Mouse (Mus musculus): ENCODE measurements around the gene Ccdc155. TPM values are rescaled to one million over a fixed set of nuclear protein-coding genes. Genes with fewer than 3 reads are reported as not detected.

The Ccdc155 gene
- polyA plus RNA-seq (2015; fragmentation: Nextera tagmentation; extraction: Ambion mirVana): 0.78 and 1.1 TPM in 2 replicates

GRCm38 (mm10) chr7:45204380-45205143 is at the start of gene Ccdc155:
Gene Ccdc155 (minus strand): TSS chr7:45204892.
- no peaks in the 10 kb centered on the region for H3K36me3 ChIP-seq
- ATAC-seq (replicated peaks; ENCODE audit: low FRiP score): peak; percentile 96

GRCm38 (mm10) chr7:45253806-45254205 is 49.1 kb upstream of the Ccdc155 start:
- Histone ChIP-seq H3K36me3 (no peaks in the 10 kb centered on the region), H3K9me3 (replicated peaks) (no peaks in the 10 kb centered on the region), H3K27ac (no peak overlapping the region), H3K27me3 (no peaks in the 10 kb centered on the region), H3K4me3 (replicated peaks) (no peak overlapping the region), H3K4me2 (no peak overlapping the region), H3K4me1 (no peaks in the 10 kb centered on the region), H3K9ac (no peak overlapping the region)
- 87% methylated on average over 8 of the region's 8 CpGs for WGBS
- ATAC-seq (replicated peaks; ENCODE audit: low FRiP score): no peak

More at GRCm38 (mm10) chr7:45204380-45205143, at the start of gene Ccdc155:
- H3K27ac ChIP-seq: no peak within 1 kb of the TSS
- WGBS: 8% methylated on average over 44 of the region's 44 CpGs
- peak within 1 kb of the TSS; percentile 25; the same call in 1 of the 2 replicates for H3K9ac ChIP-seq
- peaks cover 4% of the 10 kb centered on the region for H3K27me3 ChIP-seq
- peak within 1 kb of the TSS; percentile 59 for H3K4me2 ChIP-seq
- H3K9me3 ChIP-seq (replicated peaks): no peaks in the 10 kb centered on the region
- peak within 1 kb of the TSS; percentile 46 for H3K4me3 ChIP-seq (replicated peaks)
- H3K4me1 ChIP-seq: peaks cover 4% of the 10 kb centered on the region; the same call in 1 of the 2 replicates

DNA sequence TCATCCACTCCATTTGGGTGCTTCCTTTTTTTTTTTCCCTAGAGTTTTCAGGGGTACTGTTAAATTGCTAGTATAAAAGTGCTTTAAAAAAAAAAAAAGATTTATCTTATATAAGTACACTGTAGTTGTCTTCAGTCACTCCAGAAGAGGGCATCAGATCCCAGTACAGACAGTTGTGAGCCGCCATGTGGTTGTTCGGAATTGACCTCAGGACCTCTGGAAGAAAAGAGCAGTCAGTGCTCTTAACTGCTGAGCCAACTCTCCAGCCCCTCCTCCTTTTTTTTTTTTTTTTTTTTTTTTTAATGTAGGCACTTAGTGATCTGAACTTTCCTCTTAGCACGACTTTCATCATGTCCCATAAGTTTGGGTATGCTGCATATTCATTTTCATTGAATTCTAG is 43.0 kb upstream of the Ccdc155 start:
- Histone ChIP-seq H3K4me2 (no peak overlapping the region), H3K9me3 (replicated peaks) (no peaks in the 10 kb centered on the region), H3K9ac (no peak overlapping the region), H3K36me3 (no peaks in the 10 kb centered on the region), H3K4me1 (no peaks in the 10 kb centered on the region), H3K4me3 (replicated peaks) (no peak overlapping the region), H3K27me3 (peaks cover 3% of the 10 kb centered on the region; the same call in 1 of the 2 replicates), H3K27ac (no peak overlapping the region)
- 51% methylated on average over 3 of the region's 3 CpGs for WGBS
- no peak for ATAC-seq (replicated peaks; ENCODE audit: low FRiP score)

GRCm38 (mm10) chr7:45241389-45241749 is 36.7 kb upstream of the Ccdc155 start:
- Histone ChIP-seq H3K4me2 (peak overlapping the region; percentile 58), H3K9ac (no peak overlapping the region), H3K9me3 (replicated peaks) (no peaks in the 10 kb centered on the region), H3K4me1 (peaks cover 19% of the 10 kb centered on the region), H3K4me3 (replicated peaks) (peak overlapping the region; percentile 32), H3K27ac (0 out of 2 replicates have a peak overlapping the region, but pooled peaks have one; percentile 38), H3K36me3 (no peaks in the 10 kb centered on the region), H3K27me3 (peaks cover 24% of the 10 kb centered on the region)
- 70% methylated on average over 6 of the region's 6 CpGs for WGBS
- no peak for ATAC-seq (replicated peaks; ENCODE audit: low FRiP score)

GRCm38 (mm10) chr7:45240633-45241388 is 36.1 kb upstream of the Ccdc155 start, which contains the start of gene Slc6a16:
Gene Slc6a16 (plus strand): TSS chr7:45241085.
- Histone ChIP-seq H3K9ac (peak within 1 kb of the TSS; percentile 43), H3K27me3 (peaks cover 29% of the 10 kb centered on the region), H3K27ac (0 out of 2 replicates have a peak within 1 kb of the TSS, but pooled peaks have one; percentile 38), H3K4me2 (peak within 1 kb of the TSS; percentile 58), H3K9me3 (replicated peaks) (no peaks in the 10 kb centered on the region), H3K4me1 (peaks cover 22% of the 10 kb centered on the region), H3K36me3 (no peaks in the 10 kb centered on the region), H3K4me3 (replicated peaks) (peak within 1 kb of the TSS; percentile 32)
- peak; percentile 55 for ATAC-seq (replicated peaks; ENCODE audit: low FRiP score)
- 12% methylated on average over 53 of the region's 53 CpGs for WGBS

DNA sequence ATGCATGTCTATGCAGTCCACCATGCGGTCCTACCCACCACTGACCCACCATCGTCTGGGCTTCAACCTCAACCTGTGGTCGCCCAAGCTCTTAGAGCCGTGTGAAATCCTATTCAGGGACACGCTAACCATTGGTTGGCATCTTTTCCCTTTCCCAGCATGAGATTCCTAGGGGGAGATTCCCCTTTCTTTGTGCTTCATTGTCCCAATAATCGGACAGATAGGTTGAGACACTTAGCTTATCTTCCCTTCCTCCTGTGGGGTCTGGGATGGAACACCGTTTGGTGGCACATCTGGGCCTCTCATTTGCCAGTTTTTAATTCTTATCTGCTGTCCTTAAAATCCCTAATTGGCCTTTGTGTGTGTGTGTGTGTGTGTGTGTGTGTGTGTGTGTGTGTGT is 35.4 kb upstream of the Ccdc155 start:
- peaks cover 29% of the 10 kb centered on the region for H3K4me1 ChIP-seq
- H3K9me3 ChIP-seq (replicated peaks): no peaks in the 10 kb centered on the region
- no peak overlapping the region for H3K9ac ChIP-seq
- peaks cover 29% of the 10 kb centered on the region for H3K27me3 ChIP-seq
- no peak for ATAC-seq (replicated peaks; ENCODE audit: low FRiP score)
- H3K36me3 ChIP-seq: no peaks in the 10 kb centered on the region
- H3K4me2 ChIP-seq: no peak overlapping the region
- WGBS: 89% methylated on average over 7 of the region's 7 CpGs
- no peak overlapping the region for H3K27ac ChIP-seq
- no peak overlapping the region for H3K4me3 ChIP-seq (replicated peaks)

DNA sequence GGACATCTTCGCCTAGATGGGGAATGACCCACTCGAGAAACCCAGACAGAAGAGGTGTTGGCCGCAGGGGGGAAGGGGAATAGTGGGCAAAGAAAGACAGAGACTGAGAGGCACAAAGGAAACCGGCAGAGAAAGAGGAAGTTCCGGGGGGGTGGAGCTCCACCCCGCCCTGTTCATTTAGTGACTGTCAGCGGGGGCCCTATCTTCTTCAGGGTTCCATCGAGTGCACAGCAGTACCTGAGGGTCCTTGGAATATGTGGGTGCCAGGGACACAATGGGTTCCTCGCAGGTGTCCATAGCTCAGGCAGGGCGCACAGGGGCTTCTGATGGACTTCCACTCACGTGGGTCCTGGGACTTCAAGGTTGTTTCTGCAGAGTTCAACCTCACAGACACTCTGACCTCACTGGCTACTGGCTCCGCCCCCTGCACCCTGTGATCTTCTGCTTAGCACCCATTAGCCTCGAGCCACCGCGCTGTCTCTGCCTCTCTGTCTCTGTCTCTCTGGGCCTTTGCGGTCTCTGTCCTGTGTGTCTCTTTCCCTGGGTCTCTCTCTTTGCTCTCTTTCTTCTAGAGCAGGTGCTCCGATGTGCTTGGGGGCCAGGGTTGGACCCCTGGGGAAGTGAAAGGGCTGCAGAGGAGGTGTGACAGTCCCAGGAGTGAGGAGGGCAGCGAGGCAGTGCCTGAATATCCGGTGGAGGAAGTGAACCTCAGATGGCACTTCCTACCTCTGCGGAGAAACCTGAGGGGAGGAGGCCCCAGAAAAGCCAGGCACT is 34.2 kb upstream of the Ccdc155 start, which contains the start of gene Cd37:
Gene Cd37, minus strand, starts transcription at position 393 of the 774 bp plus-strand sequence.
- peaks cover 41% of the 10 kb centered on the region for H3K4me1 ChIP-seq
- no peak within 1 kb of the TSS for H3K9ac ChIP-seq
- no peak for ATAC-seq (replicated peaks; ENCODE audit: low FRiP score)
- no peaks in the 10 kb centered on the region for H3K9me3 ChIP-seq (replicated peaks)
- peak within 1 kb of the TSS; percentile 9; the same call in 1 of the 2 replicates for H3K4me2 ChIP-seq
- peaks cover 26% of the 10 kb centered on the region for H3K27me3 ChIP-seq
- WGBS: 42% methylated on average over 20 of the region's 20 CpGs
- H3K36me3 ChIP-seq: peaks cover under 1% of the 10 kb centered on the region; the same call in 1 of the 2 replicates
- no peak within 1 kb of the TSS for H3K4me3 ChIP-seq (replicated peaks)
- H3K27ac ChIP-seq: no peak within 1 kb of the TSS

DNA sequence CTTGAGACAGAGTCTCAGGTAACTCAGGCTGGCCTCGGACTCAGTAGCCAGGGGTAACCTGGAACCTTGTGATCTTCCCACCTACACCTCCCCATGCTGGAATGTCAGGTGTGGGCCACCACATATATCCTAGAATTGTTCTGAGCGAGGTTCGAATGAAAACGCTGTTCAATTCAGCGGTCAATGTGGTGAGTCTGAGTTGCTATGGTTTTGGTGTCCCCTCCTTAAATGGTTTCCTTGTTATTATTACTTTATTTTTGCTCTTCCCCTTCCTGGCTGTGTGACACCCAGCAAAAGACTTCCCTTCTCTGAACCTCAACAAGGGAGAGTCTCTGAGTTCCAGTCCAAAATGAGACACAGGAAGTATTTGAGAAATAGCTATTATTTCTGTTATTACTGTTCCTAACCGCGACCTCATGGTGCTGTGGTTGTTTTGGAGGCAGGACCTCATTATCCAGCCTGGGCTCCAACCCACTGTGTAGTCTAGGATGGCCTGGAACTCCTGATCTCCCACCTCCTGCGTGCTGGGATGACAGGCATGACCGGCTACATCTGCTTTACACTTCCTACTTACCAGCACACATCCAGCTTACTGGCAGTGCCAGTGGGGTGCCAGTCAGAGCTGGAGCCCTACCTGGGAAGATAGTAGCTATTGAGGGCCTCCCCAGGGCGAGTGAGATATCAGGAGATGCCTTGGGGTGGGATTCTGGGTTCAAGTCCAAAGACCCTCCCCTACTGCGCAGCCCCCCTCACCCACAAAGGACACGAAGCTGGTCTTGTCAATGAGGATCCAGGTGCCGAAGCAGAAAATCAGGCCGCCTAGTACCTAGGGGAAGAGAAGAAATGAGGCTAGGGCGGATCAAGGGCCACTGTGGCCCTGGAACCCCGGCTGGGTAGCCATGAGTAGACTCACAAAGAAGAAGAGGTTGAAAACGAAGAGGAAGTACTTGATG is 33.3 kb upstream of the Ccdc155 start:
- Histone ChIP-seq H3K4me1 (peaks cover 50% of the 10 kb centered on the region), H3K4me3 (replicated peaks) (no peak overlapping the region), H3K27ac (no peak overlapping the region), H3K9me3 (replicated peaks) (no peaks in the 10 kb centered on the region), H3K27me3 (peaks cover 26% of the 10 kb centered on the region), H3K36me3 (peaks cover 8% of the 10 kb centered on the region), H3K4me2 (peak overlapping the region; percentile 9; the same call in 1 of the 2 replicates), H3K9ac (no peak overlapping the region)
- no peak for ATAC-seq (replicated peaks; ENCODE audit: low FRiP score)
- WGBS: 77% methylated on average over 17 of the region's 17 CpGs

DNA sequence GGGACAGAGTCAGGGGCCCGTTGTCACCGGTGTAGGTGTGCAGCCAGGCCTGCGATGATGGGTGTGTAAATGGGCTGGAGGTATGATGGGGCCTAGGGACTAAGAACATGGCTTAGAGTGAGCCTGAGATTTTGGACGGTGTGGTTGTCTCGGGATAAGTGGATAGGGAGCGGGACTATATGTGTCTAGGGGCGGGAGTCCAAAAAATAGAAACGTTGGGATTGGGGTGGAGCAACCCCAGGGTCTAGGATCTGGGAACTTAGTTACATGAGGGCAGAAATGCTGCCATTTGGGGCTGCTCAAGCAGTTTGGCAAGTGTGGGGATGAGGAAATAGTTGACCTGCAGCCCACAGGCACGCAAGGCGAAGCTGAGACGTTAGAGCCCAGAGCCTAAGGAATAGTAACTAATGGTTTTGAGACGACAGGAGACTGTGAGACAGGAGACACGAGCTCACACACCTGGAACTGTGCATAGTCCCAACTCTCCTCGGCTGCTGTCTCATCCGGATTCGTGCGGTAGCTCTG is 31.0 kb upstream of the Ccdc155 start:
- ATAC-seq (replicated peaks; ENCODE audit: low FRiP score): peak; percentile 13; the same call in 1 of the 2 replicates
- Histone ChIP-seq H3K27me3 (peaks cover 26% of the 10 kb centered on the region), H3K9ac (no peak overlapping the region)

DNA sequence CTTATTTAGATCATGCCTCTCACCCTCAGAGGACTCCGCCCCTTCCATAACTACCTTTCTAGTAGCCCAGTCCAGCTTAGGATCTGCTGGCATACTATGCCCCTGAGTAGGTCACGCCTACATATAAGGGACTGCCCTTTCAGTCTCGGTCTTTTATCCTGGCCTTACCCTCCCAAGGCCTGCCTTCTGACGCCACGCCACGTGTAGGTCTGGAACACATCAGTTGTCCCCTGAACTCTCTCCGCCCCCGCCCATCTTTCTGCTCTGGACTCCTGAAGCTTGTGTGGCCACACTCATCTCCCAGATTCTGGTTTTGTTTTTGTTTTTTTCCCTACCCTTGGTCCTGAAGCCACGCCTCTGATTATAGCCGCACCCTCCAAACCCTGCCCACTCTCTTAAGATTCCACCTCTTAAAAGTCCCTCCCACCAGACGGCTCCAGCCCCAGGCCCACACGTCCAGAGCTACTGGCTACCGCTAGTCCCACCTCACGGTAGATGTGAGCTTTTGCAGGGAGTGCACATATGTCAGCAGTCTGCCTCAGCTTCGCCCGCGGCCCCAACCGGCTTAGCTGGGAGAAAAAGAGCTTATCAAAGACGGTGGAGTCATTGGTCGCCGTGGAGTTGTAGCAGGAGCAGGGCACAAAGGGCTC is 30.4 kb upstream of the Ccdc155 start:
- Histone ChIP-seq H3K27me3 (peaks cover 26% of the 10 kb centered on the region), H3K9me3 (replicated peaks) (no peaks in the 10 kb centered on the region), H3K36me3 (peaks cover 31% of the 10 kb centered on the region), H3K9ac (no peak overlapping the region; the same call in 1 of the 2 replicates), H3K4me1 (peaks cover 44% of the 10 kb centered on the region), H3K27ac (peak overlapping the region; percentile 34; the same call in 1 of the 2 replicates), H3K4me2 (peak overlapping the region; percentile 57), H3K4me3 (replicated peaks) (peak overlapping the region; percentile 29)
- WGBS: 5% methylated on average over 21 of the region's 21 CpGs
- peak; percentile 77 for ATAC-seq (replicated peaks; ENCODE audit: low FRiP score)

More for the DNA sequence above, 31.0 kb upstream of the Ccdc155 start:
- H3K9me3 ChIP-seq (replicated peaks): no peaks in the 10 kb centered on the region
- H3K4me3 ChIP-seq (replicated peaks): peak overlapping the region; percentile 29
- H3K4me1 ChIP-seq: peaks cover 48% of the 10 kb centered on the region
- peaks cover 31% of the 10 kb centered on the region for H3K36me3 ChIP-seq
- peak overlapping the region; percentile 57 for H3K4me2 ChIP-seq
- 26% methylated on average over 17 of the region's 17 CpGs for WGBS
- no peak overlapping the region for H3K27ac ChIP-seq
